Mouse (Mus musculus) cerebellum, adult 9-11 months (tissue): ENCODE measurements around the gene Akap12.
A peak's percentile ranks its signal among the peaks of the same experiment; 100 is the strongest.

ENCODE experiments used
- DNase-seq: peaks from one replicate; pipeline ENCODE4 v3.0.0; 2022

Gene Akap12

DNA sequence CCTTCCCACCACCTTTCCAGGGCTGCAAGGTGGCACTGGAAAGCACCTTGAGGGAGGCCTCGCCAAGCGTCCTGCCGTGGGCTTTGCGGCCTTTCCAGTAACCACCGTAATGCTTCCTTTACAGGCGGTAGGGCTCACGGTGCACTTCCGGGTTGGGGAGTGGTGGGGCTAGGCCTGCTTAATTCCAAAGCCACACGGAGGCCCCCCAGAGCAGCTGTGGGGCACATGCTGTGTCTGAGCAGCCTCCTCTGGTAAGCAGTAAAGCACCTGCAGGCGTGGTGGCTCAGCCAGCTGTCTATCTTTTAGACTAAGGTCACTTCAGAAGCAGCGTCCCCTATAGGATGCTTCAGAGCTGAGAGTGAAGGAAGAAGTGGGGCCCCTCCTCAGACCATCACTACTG lies 103.9 kb downstream of the Akap12 start:
- DNase-seq: no peak

DNA sequence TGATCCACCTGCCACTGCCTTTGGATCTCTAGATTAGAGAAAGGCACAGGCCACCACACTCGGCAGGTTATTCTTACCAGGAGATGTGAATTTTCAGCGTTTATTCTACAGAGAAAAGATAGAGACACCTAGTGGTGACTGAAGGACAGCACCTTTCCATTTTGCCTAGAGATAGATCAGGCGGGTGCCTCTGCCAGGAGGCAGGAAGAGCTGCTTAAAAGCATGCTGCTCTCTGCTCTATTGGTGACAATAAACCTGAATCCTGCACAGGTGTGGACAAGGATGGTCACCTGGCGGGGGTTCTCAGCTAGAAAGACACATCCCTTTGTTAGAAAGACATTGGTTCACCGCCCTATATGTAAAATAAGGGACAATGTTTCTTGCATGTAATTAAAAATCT lies 105.8 kb downstream of the Akap12 start:
- peak; percentile 67 for DNase-seq

DNA sequence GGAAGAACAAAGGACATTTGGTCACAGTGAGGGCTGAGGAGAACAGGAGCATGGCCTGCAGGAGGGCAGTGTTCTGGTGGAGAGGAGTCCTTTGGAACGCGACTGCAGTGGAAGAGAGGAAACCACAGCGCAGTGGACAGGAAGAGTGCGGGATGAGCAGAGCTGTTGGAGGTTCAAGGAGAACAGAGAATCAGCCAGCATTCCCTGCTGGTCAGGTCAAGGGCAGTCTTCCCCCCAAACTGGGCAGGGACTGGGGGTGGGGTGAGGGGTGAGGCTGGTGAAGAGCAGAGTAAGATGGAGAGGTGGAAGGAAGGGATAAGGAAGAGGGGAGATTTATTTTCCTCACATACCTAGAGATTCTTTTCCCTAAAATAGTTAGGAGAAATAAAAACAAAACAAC lies 107.4 kb downstream of the Akap12 start:
- no peak for DNase-seq

DNA sequence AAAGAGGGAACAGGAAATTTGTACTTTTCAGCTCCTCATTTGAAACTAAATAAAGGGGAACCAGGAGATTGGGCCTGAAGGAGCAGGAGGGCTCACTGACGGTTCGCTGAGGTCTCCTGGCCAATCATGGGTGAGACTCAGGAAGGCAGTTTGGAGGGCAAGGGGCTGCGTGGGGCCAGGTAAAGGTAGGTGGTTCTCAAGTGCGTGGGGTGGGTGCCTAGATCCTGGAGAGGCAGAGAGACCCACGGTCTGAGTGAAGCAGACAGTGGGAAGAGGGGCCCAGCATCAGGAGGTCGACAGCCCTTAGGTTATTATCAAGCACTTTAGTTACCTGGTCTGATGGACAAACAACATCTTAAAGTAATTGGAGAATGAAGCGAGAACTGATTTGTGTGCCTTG lies 108.1 kb downstream of the Akap12 start:
- no peak for DNase-seq

DNA sequence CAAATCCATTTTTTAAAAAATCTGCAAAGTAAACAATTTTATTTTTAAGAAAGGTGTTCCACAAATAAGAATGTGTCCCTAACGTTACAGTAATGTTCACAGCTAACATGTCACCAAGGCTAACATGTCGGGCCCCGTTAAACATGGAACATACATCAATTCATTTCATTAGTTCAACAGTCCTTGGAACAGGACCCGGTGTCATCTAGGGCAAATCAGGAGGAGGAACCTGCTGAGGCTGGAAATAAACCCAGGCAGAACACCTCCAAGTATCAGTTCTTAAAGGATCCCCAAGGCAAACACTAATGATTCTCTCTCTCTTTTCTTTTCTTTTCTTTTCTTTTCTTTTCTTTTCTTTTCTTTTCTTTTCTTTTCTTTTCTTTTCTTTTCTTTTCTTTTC lies 108.6 kb downstream of the Akap12 start:
- DNase-seq: no peak

DNA sequence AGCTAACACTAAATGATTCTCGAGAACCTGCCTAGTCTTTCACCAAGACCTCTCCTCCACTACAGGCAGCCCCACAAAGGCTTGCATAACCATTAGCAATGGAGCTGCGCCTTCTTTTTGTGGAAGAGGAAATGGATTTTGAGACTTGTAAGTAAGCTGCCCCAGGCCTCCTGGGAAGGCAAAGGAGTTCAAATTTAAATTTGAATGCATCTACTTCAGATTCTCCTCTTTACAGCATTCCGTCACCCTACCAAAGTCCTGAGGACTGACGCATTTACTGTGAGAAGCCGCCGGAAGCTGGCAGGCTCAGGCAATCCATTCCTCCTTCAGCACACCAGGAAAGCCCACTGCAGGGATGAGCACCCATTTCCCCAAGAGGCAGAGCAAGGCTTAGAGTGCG lies 109.1 kb downstream of the Akap12 start:
- DNase-seq: no peak

DNA sequence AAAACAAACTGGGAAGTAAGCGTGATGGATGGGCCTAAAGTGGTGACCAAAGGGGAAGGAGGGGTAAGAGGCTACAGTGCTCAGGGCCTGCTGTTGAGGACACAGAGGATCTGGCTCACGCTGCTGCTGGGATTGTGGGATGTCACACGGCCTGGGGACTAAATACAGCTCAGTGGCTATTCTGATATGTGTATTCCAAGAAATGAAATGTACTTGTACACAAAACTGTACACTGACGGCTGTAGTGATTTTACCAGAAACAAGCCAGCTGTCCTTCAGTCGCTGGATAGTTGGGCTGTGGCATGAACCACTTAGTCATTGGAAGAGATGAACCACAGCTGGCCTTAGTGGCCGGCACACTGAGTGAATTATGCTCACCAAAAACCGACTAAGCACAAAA lies 110.3 kb downstream of the Akap12 start:
- no peak for DNase-seq

DNA sequence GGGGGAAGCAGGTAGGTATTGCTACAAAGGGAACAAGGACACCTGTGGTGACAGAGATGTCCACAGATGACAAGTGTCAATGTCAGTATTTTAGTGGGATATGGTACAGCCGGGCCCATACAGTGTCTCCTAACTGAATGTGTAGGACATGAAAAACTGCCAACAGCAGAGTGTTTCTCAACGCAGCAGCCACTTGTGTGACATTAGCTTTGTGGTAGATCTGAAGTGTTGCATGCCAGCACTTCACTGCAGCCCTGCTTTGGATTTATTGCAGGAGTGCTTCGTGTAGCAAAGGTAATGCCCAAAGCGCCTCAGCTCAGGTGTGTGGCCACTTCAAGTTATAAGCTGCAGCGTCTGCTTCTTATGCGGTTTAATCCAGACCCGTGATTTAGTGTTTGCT lies 110.8 kb downstream of the Akap12 start:
- DNase-seq: no peak

DNA sequence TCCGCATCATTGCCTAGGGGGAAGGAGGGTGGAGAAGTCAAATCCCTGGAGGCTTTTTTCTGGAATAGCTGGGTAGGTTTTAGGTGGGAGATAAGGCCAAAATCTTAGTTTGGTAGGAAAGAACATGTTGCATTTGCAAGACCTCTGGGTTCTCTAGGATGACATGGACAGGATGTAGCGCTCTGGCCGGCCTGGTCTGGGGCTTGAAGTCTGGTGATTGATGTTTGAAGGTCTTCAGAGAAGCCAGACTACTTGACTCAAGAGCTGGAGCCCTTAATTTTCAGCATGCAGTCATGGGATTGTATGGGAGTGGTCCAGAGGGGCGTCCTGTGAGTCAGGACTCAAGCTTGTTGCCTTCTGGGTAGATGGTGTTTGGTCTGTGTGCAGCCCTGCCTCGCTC lies 114.6 kb downstream of the Akap12 start:
- DNase-seq: no peak

DNA sequence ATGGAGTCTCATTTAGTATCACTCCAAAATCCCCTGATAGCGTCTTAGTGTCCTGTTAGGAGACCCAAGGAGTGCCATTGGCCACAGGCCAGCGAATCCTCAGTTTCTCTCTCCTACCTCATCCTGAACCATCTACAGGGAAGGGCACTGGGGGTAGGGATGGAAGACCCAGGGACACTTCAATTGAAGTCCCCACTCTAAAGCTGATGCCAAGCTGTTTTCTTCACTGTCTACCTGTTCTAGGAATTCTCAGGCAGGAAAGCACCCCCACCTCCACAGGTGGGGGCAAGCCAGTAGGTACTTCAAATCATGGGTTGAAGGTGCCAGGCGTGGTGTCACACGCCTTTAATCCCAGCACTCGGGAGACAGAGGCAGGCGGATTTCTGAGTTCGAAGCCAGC lies 118.1 kb downstream of the Akap12 start:
- peak; percentile 62 for DNase-seq

DNA sequence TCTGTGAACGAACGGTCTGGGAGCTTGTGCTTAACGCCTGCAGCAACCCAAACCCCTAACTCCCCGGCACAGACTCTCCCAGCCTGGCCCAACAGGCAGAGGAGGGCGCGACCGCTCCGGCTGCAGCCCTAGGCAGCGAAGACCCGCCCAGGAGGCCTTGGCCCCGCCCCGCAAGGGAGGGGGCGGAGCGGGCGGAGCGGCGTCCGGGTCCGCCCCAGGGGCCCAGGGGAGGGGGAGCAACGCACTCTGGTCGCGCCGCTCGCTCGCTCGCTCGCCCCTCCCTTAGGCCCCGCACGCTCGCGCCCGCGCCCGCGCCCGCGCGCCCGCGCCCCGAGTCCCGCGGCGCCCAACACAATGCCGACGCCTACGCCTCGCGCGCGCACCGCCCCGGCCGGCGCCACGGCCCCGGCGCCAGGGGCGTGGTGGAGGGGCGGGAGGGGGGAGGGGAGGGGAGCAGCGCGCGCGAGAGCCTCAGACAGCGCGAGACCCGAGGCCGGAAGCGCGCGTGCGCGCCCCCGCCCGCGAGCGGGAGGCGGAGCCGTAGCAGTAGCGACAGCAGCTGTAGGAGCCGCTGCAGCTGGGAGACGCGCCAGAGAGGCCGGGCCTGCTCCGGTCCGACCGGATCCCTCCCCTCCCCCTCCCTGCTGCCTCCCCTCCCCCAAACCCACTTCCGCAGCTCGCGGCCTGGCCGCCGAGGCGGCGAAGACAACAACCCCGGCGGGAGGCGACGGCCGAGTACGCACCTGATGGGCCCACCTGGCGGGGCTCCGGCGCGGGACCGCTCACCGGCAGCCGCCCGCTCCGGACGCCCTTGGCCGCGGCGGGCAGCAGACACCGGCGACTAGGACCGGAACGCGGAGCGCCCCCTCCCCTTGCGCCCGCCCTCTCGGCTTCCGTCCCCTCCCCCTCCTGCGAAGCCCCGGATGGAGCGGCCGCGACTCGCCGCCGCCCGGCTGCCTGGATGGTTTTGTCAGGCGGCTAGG lies 120.7 kb downstream of the Akap12 start:
- peak; percentile 97 for DNase-seq

DNA sequence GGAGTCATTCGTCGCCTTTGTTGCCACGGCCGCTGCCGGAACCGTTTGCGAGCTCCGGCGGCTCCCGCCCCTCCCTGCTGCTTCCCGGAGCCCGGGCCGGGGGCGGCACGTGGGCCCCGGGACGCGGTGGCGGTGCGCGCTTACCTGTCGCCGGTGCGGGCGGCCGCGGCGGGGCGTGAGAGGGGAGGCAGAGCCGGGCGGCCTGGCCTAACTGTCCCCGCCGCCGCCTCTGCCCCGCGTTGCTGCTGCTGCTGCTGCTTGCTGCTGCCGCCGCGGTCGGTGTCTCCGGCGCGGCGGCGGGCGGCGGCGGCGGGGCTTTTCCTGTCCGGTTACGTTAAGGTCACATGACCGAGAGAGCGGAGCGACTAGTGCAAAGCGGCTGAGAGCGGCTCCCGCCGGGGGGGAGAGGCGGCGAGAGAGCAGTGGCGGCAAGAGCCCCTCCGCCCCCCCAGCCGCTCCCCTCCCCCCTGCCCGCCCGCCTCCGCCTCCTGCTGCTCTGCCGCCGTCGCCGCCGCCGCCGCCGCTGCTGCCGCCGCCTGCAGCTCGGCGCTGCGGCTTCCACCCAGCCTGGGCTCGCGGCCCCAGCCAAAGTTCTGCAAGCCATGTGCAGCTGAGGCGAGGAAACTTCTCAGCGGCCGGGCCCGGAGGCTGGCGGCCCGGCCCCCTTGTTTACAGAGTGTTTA lies 121.7 kb downstream of the Akap12 start, which contains the start of gene Zbtb2:
Gene Zbtb2 (minus strand): TSS at position 408 of the 683 bp plus-strand sequence.
- peak; percentile 83 for DNase-seq

DNA sequence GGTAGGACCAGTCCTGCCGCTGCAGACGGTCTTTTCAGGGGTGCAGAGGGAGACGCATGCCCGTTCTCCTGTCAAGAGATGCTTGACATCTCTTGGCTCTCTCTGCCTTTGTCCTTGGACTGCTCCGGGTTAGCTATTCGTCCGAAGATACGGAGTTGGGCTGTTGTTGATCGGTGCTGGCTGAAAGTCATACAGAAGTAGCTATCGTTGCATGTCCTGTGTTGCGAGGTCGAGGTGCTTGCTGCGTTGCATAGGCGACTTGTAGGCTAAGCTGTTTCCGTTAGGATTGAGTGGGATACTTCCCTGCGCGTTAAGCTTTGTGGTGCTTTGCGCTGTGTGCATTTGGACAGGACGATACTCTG lies 122.2 kb downstream of the Akap12 start:
- no peak for DNase-seq

DNA sequence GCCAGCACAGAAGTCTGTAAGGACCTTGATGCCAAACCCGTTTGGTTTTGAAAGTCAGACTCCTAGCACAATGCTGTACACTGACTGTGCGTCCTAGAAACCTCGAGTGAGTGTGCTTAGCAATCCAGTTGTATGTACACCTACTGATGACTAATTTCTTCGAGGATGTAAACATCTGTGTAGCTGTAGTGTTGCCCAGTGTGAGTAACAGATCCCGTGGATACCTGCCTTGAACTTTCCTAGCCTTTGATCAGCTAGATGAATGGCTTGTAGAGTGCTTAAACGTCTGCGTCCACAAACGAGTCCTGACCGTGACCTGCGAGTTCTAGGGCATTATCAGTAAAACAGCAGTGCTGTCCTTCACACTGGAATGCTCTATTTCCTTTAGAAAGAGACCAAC lies 122.9 kb downstream of the Akap12 start:
- no peak for DNase-seq

DNA sequence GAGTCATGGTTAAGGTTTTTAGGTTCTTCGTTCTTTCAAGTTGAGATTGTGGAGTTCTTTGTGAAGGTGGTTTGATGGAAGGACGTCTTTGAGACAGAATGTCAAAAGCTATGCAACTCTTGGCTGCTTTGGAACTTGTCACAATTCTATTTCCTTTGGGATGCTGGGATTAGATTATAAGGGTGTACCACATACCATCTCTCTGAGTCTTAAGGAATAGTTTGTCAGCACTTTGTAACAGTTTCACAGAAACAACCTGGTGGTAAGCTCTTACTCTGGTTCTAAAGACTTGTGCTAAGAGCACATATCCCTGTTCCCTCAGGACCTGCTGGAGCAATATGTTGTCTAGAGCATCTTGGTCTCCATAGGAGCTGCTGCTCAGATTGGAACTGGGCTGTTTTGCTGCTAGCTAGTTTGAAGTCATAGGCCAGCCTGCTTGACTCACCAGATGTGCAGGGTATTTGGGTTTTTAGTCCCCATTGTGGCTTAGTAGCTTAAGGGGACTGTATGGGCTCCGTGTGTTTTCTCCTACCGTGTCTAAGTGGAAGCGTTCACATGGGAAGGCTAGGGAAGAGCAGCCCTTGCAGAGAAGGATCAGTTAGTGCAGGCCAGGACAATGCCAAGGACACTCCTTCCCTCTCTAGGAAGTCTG lies 123.4 kb downstream of the Akap12 start:
- no peak for DNase-seq

DNA sequence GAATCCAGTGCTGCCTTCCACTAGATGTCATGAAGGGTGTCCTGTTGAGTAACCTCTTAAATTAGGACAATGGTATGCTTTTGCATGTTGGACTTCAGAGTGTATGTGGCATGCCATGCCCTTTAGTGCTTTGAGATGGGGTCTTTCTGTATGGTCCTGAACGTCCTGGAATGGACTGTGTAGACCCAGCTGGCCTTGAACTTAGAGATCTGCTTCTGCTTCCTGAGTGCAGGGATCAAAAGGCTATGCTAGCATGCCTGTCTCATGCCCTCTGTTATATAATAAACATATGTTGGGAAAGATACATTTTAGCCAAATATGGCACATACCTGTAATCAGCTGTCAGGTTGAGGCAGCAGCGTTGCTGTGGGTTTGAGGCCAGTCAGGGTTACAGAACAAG lies 124.4 kb downstream of the Akap12 start:
- DNase-seq: no peak

DNA sequence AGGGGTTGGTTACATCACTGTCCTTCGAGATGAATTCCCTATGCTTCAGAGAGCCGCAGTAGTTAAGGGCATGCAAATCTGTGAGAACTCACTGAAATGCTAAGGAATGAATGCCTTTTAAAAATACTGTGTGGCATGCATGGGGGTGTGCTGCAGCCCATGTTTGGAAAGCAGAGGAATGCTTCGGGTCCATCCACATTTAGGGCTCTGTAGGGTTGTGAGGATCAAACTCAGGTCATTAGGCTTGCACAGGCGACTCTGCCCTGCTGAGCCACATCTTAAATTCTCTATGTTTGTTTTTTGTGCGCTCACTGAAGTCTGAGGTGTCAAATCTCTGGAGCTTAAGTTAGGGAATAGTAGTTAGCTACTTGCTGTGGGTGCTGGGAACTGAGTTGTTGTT lies 124.9 kb downstream of the Akap12 start:
- no peak for DNase-seq

DNA sequence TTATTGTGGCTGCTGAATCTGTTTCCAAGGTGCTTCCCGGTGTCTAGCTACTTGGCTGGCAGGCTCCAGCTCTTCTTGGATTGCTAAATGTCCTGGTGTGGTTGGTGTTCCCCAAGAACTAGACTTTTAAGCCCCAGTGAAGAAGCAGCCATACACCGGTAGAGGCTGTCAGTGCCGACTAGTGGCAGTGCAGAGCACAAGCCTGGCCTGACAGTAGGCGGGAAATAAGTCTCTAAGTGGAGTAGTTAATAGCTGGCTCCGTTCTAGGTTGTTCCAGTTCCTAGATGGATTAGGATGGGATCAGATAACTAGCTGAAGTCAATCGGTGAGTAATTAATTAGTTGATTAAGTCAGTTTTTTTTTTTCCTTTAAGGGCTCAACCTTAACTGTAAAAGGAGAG lies 125.7 kb downstream of the Akap12 start:
- DNase-seq: no peak

DNA sequence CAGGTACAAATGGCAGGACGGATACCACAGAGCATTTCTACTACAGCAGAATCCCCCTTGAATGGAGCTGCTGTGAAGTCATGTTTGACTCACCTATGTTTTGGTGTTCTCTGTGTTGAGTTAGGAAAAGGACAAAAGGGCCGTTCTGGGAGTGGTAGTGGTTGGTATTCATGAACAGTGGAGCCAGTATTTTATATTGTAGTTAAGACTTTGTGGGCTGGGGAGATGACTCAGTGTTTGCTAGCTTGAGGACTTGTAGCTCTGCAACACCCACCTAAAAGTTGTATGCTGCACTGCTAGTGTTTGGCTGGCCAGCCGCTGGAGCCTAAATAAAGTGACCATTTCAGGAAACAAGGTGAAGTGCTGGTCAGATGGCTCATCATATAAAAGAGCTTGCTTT lies 129.1 kb downstream of the Akap12 start:
- DNase-seq: no peak

DNA sequence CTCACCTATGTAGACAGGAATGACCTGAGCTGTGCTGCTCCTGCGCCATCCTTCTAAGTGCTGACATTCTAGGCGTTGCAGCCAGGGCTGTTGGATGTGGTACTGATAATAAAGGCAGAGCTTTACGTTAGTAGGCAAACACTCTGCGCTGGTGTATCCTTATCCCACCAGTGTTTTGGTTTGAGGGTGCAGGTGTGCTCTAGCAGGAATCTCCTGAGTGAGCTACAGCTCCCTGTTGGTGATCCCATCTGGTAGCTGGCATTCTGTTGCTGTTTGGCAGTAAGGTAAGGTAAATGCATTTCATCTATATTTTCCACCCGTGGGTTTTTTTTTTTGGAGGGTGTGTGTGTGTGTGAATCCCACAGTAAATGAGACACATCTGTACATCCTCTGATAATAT lies 131.9 kb downstream of the Akap12 start:
- DNase-seq: no peak

DNA sequence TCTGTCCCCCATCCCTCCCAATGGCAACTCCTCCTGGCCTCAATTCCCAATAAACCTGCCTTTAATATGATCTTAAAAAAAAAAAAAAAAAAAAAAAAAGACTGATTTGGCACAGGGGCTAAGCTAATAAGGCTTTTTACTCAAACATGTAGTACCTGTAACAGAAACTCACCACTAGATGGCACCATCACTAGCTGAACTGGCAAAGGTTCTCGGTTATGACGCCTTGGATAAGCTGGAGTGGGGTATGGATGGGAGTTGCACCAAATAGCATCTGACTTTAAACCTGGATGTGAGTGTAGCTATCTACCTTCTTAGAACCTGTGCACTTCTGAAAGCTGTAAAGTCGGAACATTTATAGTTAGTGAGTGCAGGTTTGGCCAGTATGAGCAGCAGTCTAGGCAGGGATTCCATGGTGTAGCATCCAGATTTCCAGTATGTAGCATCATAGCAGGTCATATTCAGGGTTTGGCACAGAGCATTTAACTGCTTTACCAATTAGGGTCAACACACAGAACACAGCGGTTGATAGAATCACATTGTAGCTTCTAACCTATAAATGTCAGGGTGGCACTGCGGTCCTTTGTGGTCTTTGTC lies 138.8 kb downstream of the Akap12 start:
- DNase-seq: peak; percentile 58

DNA sequence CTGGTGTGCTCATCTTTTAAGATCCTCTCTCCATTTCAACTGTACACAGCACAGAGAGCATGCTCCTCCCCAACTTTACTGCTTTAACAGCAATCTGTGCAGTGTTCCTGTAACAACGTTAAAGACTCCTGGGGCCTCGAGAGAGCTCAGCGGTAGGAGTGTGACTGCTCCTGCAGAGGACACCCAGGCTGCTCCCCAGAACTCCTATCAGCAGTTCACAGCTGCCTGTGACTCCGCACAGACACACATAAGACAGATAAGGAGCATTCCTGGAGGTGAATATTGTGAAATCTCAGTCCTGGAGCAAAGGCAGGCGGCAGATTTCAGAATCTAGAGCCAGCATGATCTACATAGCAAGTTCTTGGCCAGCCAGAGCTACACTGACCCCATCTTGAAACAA lies 139.3 kb downstream of the Akap12 start:
- no peak for DNase-seq

DNA sequence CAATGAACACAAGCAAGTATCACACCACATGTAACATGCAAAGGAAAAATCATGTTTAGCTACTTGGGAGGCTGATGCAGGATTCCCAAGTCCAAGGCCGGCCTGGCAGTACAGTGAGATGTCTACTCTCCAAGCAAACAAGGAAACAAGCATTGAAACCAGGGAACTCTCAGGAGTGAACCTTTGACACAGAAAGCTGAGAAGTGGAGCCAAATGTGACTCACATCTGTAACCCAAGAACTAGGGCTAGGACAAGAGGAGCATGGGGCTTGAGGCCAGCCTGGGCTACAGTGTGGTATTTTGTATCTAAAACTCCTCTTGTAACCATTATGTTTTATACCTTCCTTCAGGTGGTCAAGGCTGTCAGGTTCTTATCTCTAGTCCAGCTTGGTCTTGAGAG lies 141.0 kb downstream of the Akap12 start:
- no peak for DNase-seq
